Mouse (Mus musculus) midbrain, embryonic 12.5 days (tissue): Measurements from ENCODE around the gene Xrcc4. TPM values are rescaled to one million over a fixed set of nuclear protein-coding genes. Genes with fewer than 3 reads are reported as not detected.

Source experiments
- ATAC-seq: fragments of 200-750 bp; cut with Nextera tagmentation; 2 replicates; pipeline ENCODE4 v1.8.0; 2017; ENCODE audit warnings: low read depth, moderate TSS enrichment, moderate library complexity; ENCODE audit not compliant: low FRiP score
- H3K27ac ChIP-seq: fragments of 300-500 bp; sonication (generic); replicated peaks from 2 replicates; pipeline ENCODE4 v1.5.1; 2016; ENCODE audit warnings: mild to moderate bottlenecking
- H3K27me3 ChIP-seq: fragments of 300-500 bp; sonication (generic); 2 replicates; pipeline ENCODE4 v1.6.1; 2016; ENCODE audit warnings: mild to moderate bottlenecking
- H3K36me3 ChIP-seq: fragments of 300-500 bp; sonication (generic); 2 replicates; pipeline ENCODE4 v1.6.1; 2016
- H3K4me1 ChIP-seq: fragments of 300-500 bp; sonication (generic); 2 replicates; pipeline ENCODE4 v1.6.1; 2016
- H3K4me2 ChIP-seq: fragments of 300-500 bp; sonication (generic); replicated peaks from 2 replicates; pipeline ENCODE4 v1.6.1; 2016; ENCODE audit warnings: mild to moderate bottlenecking, moderate library complexity
- H3K4me3 ChIP-seq: fragments of 300-500 bp; sonication (generic); 2 replicates; pipeline ENCODE4 v1.5.1; 2016; ENCODE audit warnings: mild to moderate bottlenecking
- H3K9ac ChIP-seq: fragments of 300-500 bp; sonication (generic); replicated peaks from 2 replicates; pipeline ENCODE4 v1.6.1; 2016; ENCODE audit warnings: mild to moderate bottlenecking, moderate library complexity
- H3K9me3 ChIP-seq: fragments of 300-500 bp; sonication (generic); 2 replicates; pipeline ENCODE4 v1.6.1; 2016; ENCODE audit warnings: mild to moderate bottlenecking
- WGBS: fragments of 180-500 bp; shearing (Covaris S2); methylation state at CpG from one replicate; pipeline ENCODE4 v1.1.7; 2016; 5-methylcytosine and 5-hydroxymethylcytosine counted together
- polyA plus RNA-seq: library from polyadenylated mRNA; unstranded; fragments of >200 nt; fragmentation: Nextera tagmentation; extraction: Ambion mirVana; gene quantifications from 2 replicates; pipeline ENCODE4 v1.2.1, GENCODE M21; 2016

The Xrcc4 gene
- polyA plus RNA-seq, 1 experiment from 2014 or later: 11.9 TPM

GRCm38 (mm10) chr13:89872725-89873124, 216.7 kb downstream of the Xrcc4 start:
- 87% methylated on average over 3 of the region's 3 CpGs for WGBS
- no peak overlapping the region for H3K4me2 ChIP-seq
- no peaks in the 10 kb centered on the region for H3K4me1 ChIP-seq

GRCm38 (mm10) chr13:89854139-89854538, 235.3 kb downstream of the Xrcc4 start:
- no peak overlapping the region for H3K27ac ChIP-seq
- no peak overlapping the region for H3K4me3 ChIP-seq
- H3K9me3 ChIP-seq: no peaks in the 10 kb centered on the region
- H3K36me3 ChIP-seq: no peaks in the 10 kb centered on the region
- no peaks in the 10 kb centered on the region for H3K27me3 ChIP-seq
- H3K9ac ChIP-seq: no peak overlapping the region
- no peaks in the 10 kb centered on the region for H3K4me1 ChIP-seq
- no peak for ATAC-seq
- 87% methylated on average over 5 of the region's 5 CpGs for WGBS
- no peak overlapping the region for H3K4me2 ChIP-seq

More at GRCm38 (mm10) chr13:89872725-89873124, 216.7 kb downstream of the Xrcc4 start:
- Histone ChIP-seq H3K9me3 (no peaks in the 10 kb centered on the region), H3K27ac (no peak overlapping the region), H3K4me3 (no peak overlapping the region), H3K27me3 (no peaks in the 10 kb centered on the region), H3K36me3 (no peaks in the 10 kb centered on the region), H3K9ac (no peak overlapping the region)
- ATAC-seq: no peak

- Histone ChIP-seq H3K27me3 (no peaks in the 10 kb centered on the region), H3K27ac (no peak overlapping the region), H3K9me3 (no peaks in the 10 kb centered on the region), H3K36me3 (no peaks in the 10 kb centered on the region), H3K4me1 (no peaks in the 10 kb centered on the region), H3K4me3 (no peak overlapping the region), H3K9ac (no peak overlapping the region), H3K4me2 (no peak overlapping the region)
- ATAC-seq: peak; percentile 41; the same call in 1 of the 2 replicates
- 86% methylated on average over 2 of the region's 2 CpGs for WGBS
These were observed 238.7 kb downstream of the Xrcc4 start for GRCm38 (mm10) chr13:89850746-89851145.

- H3K4me1 ChIP-seq: no peaks in the 10 kb centered on the region
- H3K9me3 ChIP-seq: no peaks in the 10 kb centered on the region
- no peak overlapping the region for H3K4me2 ChIP-seq
- H3K9ac ChIP-seq: no peak overlapping the region
- ATAC-seq: no peak
- 95% methylated on average over 1 of the region's 1 CpGs for WGBS
- H3K27ac ChIP-seq: no peak overlapping the region
- H3K36me3 ChIP-seq: no peaks in the 10 kb centered on the region
- H3K27me3 ChIP-seq: no peaks in the 10 kb centered on the region
- no peak overlapping the region for H3K4me3 ChIP-seq
These were observed 239.5 kb downstream of the Xrcc4 start for GRCm38 (mm10) chr13:89849955-89850354.

GRCm38 (mm10) chr13:89838635-89839034, 250.8 kb downstream of the Xrcc4 start:
- no peak for ATAC-seq
- H3K27ac ChIP-seq: no peak overlapping the region
- H3K9me3 ChIP-seq: no peaks in the 10 kb centered on the region
- WGBS: 92% methylated on average over 3 of the region's 3 CpGs
- H3K4me1 ChIP-seq: no peaks in the 10 kb centered on the region
- no peak overlapping the region for H3K4me3 ChIP-seq
- H3K27me3 ChIP-seq: no peaks in the 10 kb centered on the region
- no peak overlapping the region for H3K4me2 ChIP-seq
- no peaks in the 10 kb centered on the region for H3K36me3 ChIP-seq
- no peak overlapping the region for H3K9ac ChIP-seq

GRCm38 (mm10) chr13:89834485-89834884, 254.9 kb downstream of the Xrcc4 start:
- Histone ChIP-seq H3K9ac (no peak overlapping the region), H3K4me1 (no peaks in the 10 kb centered on the region), H3K4me2 (no peak overlapping the region), H3K9me3 (no peaks in the 10 kb centered on the region), H3K36me3 (no peaks in the 10 kb centered on the region), H3K27me3 (no peaks in the 10 kb centered on the region), H3K4me3 (no peak overlapping the region), H3K27ac (no peak overlapping the region)
- 90% methylated on average over 3 of the region's 3 CpGs for WGBS
- no peak for ATAC-seq

GRCm38 (mm10) chr13:89833053-89833670, 256.2 kb downstream of the Xrcc4 start:
- Histone ChIP-seq H3K36me3 (no peaks in the 10 kb centered on the region), H3K4me2 (no peak overlapping the region), H3K4me3 (no peak overlapping the region), H3K27me3 (no peaks in the 10 kb centered on the region), H3K27ac (no peak overlapping the region), H3K9me3 (no peaks in the 10 kb centered on the region), H3K4me1 (no peaks in the 10 kb centered on the region), H3K9ac (no peak overlapping the region)
- WGBS: 64% methylated on average over 2 of the region's 2 CpGs
- ATAC-seq: no peak

- H3K4me3 ChIP-seq: no peak overlapping the region
- no peak overlapping the region for H3K9ac ChIP-seq
- H3K27me3 ChIP-seq: no peaks in the 10 kb centered on the region
- H3K27ac ChIP-seq: no peak overlapping the region
- WGBS: 11% methylated on average over 3 of the region's 3 CpGs
- ATAC-seq: no peak
- no peaks in the 10 kb centered on the region for H3K4me1 ChIP-seq
- no peaks in the 10 kb centered on the region for H3K36me3 ChIP-seq
- no peak overlapping the region for H3K4me2 ChIP-seq
- H3K9me3 ChIP-seq: no peaks in the 10 kb centered on the region
These were observed 260.9 kb downstream of the Xrcc4 start for GRCm38 (mm10) chr13:89828429-89828970.

DNA sequence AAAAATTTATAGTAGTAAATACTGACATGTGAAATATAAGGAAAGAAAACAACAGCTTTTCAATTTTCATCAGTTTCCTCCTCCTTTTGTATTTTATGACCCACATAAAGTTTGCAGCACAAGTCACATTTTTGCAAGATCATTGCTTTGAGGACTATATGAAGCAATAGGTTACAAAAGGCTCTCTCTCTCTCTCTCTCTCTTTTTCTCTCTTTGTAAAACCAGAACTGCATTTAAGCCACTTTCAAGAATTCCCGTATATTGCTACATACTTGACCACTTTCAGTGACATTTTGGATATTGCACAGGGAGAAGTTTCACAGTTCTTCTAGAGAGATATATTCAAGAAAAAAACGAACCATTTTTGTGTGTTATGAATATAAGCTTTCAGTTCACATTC, 261.6 kb downstream of the Xrcc4 start:
- no peak overlapping the region for H3K4me2 ChIP-seq
- H3K27me3 ChIP-seq: no peaks in the 10 kb centered on the region
- no peaks in the 10 kb centered on the region for H3K4me1 ChIP-seq
- H3K9me3 ChIP-seq: no peaks in the 10 kb centered on the region
- H3K27ac ChIP-seq: no peak overlapping the region
- no peaks in the 10 kb centered on the region for H3K36me3 ChIP-seq
- ATAC-seq: no peak
- H3K9ac ChIP-seq: no peak overlapping the region
- 85% methylated on average over 2 of the region's 2 CpGs for WGBS
- H3K4me3 ChIP-seq: no peak overlapping the region

DNA sequence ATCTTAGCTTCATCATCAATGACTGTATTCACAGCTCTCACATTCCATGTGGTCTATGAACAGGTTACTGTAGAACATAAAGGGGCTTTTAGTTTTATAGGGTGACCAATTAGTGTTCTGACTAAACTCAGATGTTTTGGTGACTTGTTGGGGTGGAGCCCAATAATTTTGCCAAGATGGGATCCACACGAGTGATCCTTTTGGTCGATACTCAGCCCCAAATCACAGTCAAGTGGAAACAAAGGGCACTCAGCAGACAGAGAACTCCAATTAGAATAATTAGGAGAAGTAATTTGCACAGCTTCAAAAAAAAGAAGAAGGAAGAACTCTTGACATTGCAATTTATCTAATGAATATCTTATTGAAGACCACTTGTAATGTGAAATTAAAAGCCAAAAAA, 274.9 kb downstream of the Xrcc4 start:
- ATAC-seq: no peak
- Histone ChIP-seq H3K9me3 (no peaks in the 10 kb centered on the region), H3K36me3 (no peaks in the 10 kb centered on the region), H3K4me2 (no peak overlapping the region), H3K4me1 (no peaks in the 10 kb centered on the region), H3K27ac (no peak overlapping the region), H3K4me3 (no peak overlapping the region), H3K27me3 (no peaks in the 10 kb centered on the region), H3K9ac (no peak overlapping the region)
- 65% methylated on average over 2 of the region's 2 CpGs for WGBS

GRCm38 (mm10) chr13:89812169-89812568, 277.2 kb downstream of the Xrcc4 start:
- ATAC-seq: no peak
- H3K27ac ChIP-seq: no peak overlapping the region

GRCm38 (mm10) chr13:89809024-89809423, 280.4 kb downstream of the Xrcc4 start:
- no peak overlapping the region for H3K4me3 ChIP-seq
- H3K4me1 ChIP-seq: no peaks in the 10 kb centered on the region
- no peak overlapping the region for H3K4me2 ChIP-seq
- no peak for ATAC-seq
- no peak overlapping the region for H3K27ac ChIP-seq
- no peaks in the 10 kb centered on the region for H3K9me3 ChIP-seq
- H3K9ac ChIP-seq: no peak overlapping the region
- H3K27me3 ChIP-seq: no peaks in the 10 kb centered on the region
- no peaks in the 10 kb centered on the region for H3K36me3 ChIP-seq

More at GRCm38 (mm10) chr13:89812169-89812568, 277.2 kb downstream of the Xrcc4 start:
- WGBS: 95% methylated on average over 2 of the region's 2 CpGs
- Histone ChIP-seq H3K4me1 (no peaks in the 10 kb centered on the region), H3K9me3 (no peaks in the 10 kb centered on the region), H3K4me3 (no peak overlapping the region), H3K4me2 (no peak overlapping the region), H3K9ac (no peak overlapping the region), H3K36me3 (no peaks in the 10 kb centered on the region), H3K27me3 (no peaks in the 10 kb centered on the region)

- Histone ChIP-seq H3K4me3 (no peak overlapping the region), H3K27ac (no peak overlapping the region), H3K4me1 (no peaks in the 10 kb centered on the region), H3K36me3 (no peaks in the 10 kb centered on the region), H3K4me2 (no peak overlapping the region), H3K9me3 (no peaks in the 10 kb centered on the region), H3K27me3 (no peaks in the 10 kb centered on the region), H3K9ac (no peak overlapping the region)
- 91% methylated on average over 2 of the region's 2 CpGs for WGBS
- ATAC-seq: no peak
These were observed 287.5 kb downstream of the Xrcc4 start for GRCm38 (mm10) chr13:89801901-89802300.
